Mouse (Mus musculus) liver, postnatal 0 days (tissue): Measurements from ENCODE around the gene Cd200r1. TPM values are rescaled to one million over a fixed set of nuclear protein-coding genes. Genes with fewer than 3 reads are reported as not detected.

Source experiments
- ATAC-seq: fragments of 200-750 bp; cut with Nextera tagmentation; 2 replicates; pipeline ENCODE4 v1.8.0; 2017; ENCODE audit warnings: mild to moderate bottlenecking, moderate library complexity
- DNase-seq: peaks from one replicate; pipeline ENCODE4 v3.0.0-alpha.2; 2016
- H3K27ac ChIP-seq: fragments of 300-500 bp; sonication (generic); 2 replicates; pipeline ENCODE4 v1.5.1; 2014; ENCODE audit warnings: antibody characterized with exemption, moderate library complexity, mild to moderate bottlenecking, low read depth
- H3K27me3 ChIP-seq: fragments of 300-500 bp; sonication (generic); 2 replicates; pipeline ENCODE4 v1.6.1; 2014; ENCODE audit warnings: low read length, control low read depth, mixed read lengths; ENCODE audit not compliant: insufficient read depth
- H3K36me3 ChIP-seq: fragments of 300-500 bp; sonication (generic); replicated peaks from 2 replicates; pipeline ENCODE4 v1.6.1; 2014; ENCODE audit warnings: mild to moderate bottlenecking, control low read depth, low read length, moderate library complexity, mixed read lengths; ENCODE audit not compliant: insufficient read depth
- H3K4me1 ChIP-seq: fragments of 300-500 bp; sonication (generic); 2 replicates; pipeline ENCODE4 v1.6.1; 2014; ENCODE audit warnings: antibody characterized with exemption, mild to moderate bottlenecking, control low read depth; ENCODE audit not compliant: insufficient read depth
- H3K4me2 ChIP-seq: fragments of 300-500 bp; sonication (generic); 2 replicates; pipeline ENCODE4 v1.6.1; 2014; ENCODE audit warnings: low read depth, mild to moderate bottlenecking, low read length, moderate library complexity, mixed read lengths
- H3K4me3 ChIP-seq: fragments of 300-500 bp; sonication (generic); 2 replicates; pipeline ENCODE4 v1.5.1; 2014; ENCODE audit warnings: low read depth, low read length
- H3K9ac ChIP-seq: fragments of 300-500 bp; sonication (generic); replicated peaks from 2 replicates; pipeline ENCODE4 v1.6.1; 2014; ENCODE audit warnings: mild to moderate bottlenecking, moderate library complexity
- H3K9me3 ChIP-seq: fragments of 300-500 bp; sonication (generic); 2 replicates; pipeline ENCODE4 v1.6.1; 2016; ENCODE audit warnings: mild to moderate bottlenecking, control low read depth, low read length, mixed read lengths
- CTCF ChIP-seq: sonication (generic); IDR thresholded peaks from 2 replicates; pipeline ENCODE4 v1.5.1; 2016; ENCODE audit warnings: antibody characterized with exemption, low read depth
- EP300 ChIP-seq: IDR thresholded peaks from 2 replicates; pipeline ENCODE4 v1.6.1; 2016; ENCODE audit warnings: antibody characterized with exemption, low read depth, mild to moderate bottlenecking
- WGBS: fragments of 180-500 bp; shearing (Covaris S2); extraction: QIAGEN DNeasy Blood & Tissue Kit; methylation state at CpG from one replicate; pipeline ENCODE4 v1.1.7; 2014; ENCODE audit not compliant: insufficient replicate concordance; 5-methylcytosine and 5-hydroxymethylcytosine counted together
- polyA plus RNA-seq: library from polyadenylated mRNA; unstranded; fragments of >200 nt; fragmentation: Nextera tagmentation; extraction: Ambion mirVana; gene quantifications from 2 replicates; pipeline ENCODE4 v1.2.1, GENCODE M21; 2015

Gene Cd200r1
- polyA plus RNA-seq, 1 experiment from 2014 or later, result 4.7 TPM

DNA sequence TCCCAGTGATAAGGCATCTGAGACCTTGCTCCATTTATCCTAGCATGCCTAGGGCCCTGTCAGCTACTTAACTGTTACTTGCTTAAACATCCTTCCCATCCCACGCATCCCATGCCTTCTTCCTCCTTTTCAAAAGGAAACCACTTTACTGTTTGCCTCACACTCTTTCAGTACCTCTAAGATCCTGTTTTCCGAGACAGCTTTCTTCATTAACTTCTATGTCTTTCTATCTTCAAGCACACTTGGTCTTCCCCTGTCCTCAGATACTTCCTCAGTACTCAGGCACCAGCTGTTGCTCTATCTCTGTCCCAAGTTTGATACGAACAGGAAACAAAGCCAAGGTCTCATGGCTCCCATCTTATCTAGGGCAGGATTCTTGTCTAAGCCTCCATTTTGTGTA lies 8.1 kb downstream of the Cd200r1 start:
- ATAC-seq (no peak), DNase-seq (no peak)
- Histone ChIP-seq H3K4me2 (no peak overlapping the region; the same call in 1 of the 2 replicates), H3K9ac (no peak overlapping the region), H3K27me3 (no peaks in the 10 kb centered on the region), H3K4me3 (no peak overlapping the region), H3K36me3 (no peaks in the 10 kb centered on the region), H3K9me3 (no peaks in the 10 kb centered on the region), H3K27ac (no peak overlapping the region), H3K4me1 (0 out of 2 replicates have a peak, but pooled peaks cover 5% of the 10 kb centered on the region)
- WGBS, result 41% methylated on average over 3 of the region's 3 CpGs
- no peak for TF ChIP-seq EP300
- no peak for TF ChIP-seq CTCF

DNA sequence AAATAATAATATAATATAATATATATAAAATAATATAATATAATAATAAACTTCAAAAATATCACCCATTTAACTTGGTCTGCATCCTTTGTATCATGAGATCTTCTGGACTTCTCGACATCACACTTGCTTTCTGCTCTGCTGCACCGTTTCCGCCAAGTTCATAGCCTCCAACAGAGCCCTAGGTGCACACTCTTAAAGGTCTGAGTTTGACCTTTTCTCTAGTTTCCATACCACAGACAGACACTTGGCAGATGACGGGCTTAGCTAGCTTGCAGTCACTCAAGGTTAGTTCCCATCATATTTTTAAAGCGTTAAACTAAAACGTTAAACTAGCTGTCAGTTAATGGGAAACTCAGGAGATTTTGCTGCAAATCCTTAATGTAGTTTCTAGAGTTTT lies 8.7 kb downstream of the Cd200r1 start:
- H3K36me3 ChIP-seq, result no peaks in the 10 kb centered on the region
- H3K27ac ChIP-seq, result no peak overlapping the region
- H3K9ac ChIP-seq, result no peak overlapping the region
- TF ChIP-seq EP300, result no peak
- no peak for TF ChIP-seq CTCF
- no peak overlapping the region for H3K4me3 ChIP-seq
- H3K4me1 ChIP-seq, result 0 out of 2 replicates have a peak, but pooled peaks cover 5% of the 10 kb centered on the region
- H3K4me2 ChIP-seq, result no peak overlapping the region
- ATAC-seq, result no peak
- no peak for DNase-seq
- 83% methylated on average over 6 of the region's 6 CpGs for WGBS
- no peaks in the 10 kb centered on the region for H3K27me3 ChIP-seq
- no peaks in the 10 kb centered on the region for H3K9me3 ChIP-seq

DNA sequence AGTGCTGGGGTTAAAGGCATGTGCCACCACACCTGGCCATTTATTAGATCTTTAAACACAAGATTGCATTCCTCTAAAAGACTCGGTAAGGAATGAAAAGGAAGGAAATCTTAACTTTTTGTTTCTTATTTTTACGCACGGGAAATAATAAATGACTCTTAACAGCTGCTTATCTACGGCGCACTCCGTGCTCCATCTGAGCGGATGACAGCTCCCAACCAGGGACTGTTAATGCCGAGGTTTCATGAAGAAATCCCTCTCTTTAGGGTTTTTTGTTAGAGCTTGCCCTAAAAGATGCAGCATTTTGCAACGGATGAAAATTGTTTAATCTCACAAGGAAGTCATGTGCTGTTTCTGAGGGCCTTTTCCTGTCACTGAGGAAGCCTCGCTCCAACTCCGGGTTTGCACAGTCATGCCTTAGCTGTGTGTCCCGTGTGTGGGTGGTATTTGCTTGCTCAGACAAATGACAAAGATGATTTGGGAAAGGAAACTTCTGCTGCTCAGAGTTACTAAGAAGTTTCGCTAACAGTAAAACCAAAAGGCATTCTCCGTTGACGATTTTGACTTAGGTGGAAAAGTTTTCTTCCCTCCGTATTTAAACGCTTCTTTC lies 13.1 kb downstream of the Cd200r1 start:
- Histone ChIP-seq H3K36me3 (no peaks in the 10 kb centered on the region), H3K4me3 (peak overlapping the region; percentile 23), H3K9me3 (no peaks in the 10 kb centered on the region), H3K27ac (peak overlapping the region; percentile 19), H3K9ac (no peak overlapping the region), H3K27me3 (no peaks in the 10 kb centered on the region), H3K4me2 (peak overlapping the region; percentile 60), H3K4me1 (0 out of 2 replicates have a peak, but pooled peaks cover 3% of the 10 kb centered on the region)
- DNase-seq (peak; percentile 41), ATAC-seq (peak; percentile 77)
- peak; percentile 65 for TF ChIP-seq EP300
- no peak for TF ChIP-seq CTCF
- WGBS, result 30% methylated on average over 17 of the region's 17 CpGs

DNA sequence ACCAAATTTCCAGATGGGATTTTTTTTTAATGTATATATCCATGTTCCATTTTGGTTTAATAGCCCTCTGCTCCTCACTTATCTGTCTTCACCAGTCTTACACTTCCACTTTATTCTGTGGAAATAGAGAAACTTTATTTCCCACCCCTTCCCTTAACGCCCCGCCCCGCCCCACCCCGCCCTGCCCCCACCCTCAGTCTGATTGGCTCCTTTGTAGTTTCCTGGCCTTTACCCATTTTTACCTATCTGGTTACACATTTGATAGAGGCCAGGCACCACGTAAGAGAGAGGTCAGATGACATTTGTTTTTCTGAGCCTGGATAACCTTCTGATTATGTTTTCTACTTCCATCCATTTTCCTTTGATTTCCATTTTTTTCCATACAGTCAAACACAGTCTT lies 14.0 kb downstream of the Cd200r1 start:
- Histone ChIP-seq H3K4me2 (0 out of 2 replicates have a peak overlapping the region, but pooled peaks have one; percentile 60), H3K4me3 (no peak overlapping the region), H3K9me3 (no peaks in the 10 kb centered on the region), H3K36me3 (no peaks in the 10 kb centered on the region), H3K9ac (no peak overlapping the region), H3K4me1 (no peaks in the 10 kb centered on the region), H3K27ac (no peak overlapping the region), H3K27me3 (no peaks in the 10 kb centered on the region)
- ATAC-seq (no peak), DNase-seq (no peak)
- no peak for TF ChIP-seq CTCF
- TF ChIP-seq EP300, result no peak
- 66% methylated on average over 5 of the region's 5 CpGs for WGBS

DNA sequence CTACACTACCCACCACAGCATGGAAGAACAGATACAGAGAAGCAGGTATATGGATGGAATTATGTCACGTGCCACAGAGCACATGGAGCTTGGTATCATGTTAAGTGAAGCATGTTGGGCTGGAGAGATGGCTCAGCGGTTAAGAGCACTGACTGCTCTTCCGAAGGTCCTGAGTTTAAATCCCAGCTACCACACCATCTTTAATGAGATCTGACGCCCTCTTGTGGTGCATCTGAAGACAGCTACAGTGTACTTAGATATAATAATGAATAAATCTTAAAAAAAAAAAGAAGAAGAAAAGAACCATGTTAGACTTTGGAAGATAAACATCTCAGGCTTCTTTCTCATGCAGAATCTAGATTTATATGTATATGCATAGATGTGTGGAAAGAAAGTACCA lies 15.2 kb downstream of the Cd200r1 start:
- H3K27me3 ChIP-seq, result no peaks in the 10 kb centered on the region
- H3K4me3 ChIP-seq, result no peak overlapping the region
- H3K27ac ChIP-seq, result no peak overlapping the region
- ATAC-seq (no peak), DNase-seq (no peak)
- no peak overlapping the region for H3K4me2 ChIP-seq
- TF ChIP-seq CTCF (peak; percentile 42), EP300 (no peak)
- H3K36me3 ChIP-seq, result no peaks in the 10 kb centered on the region
- H3K9ac ChIP-seq, result no peak overlapping the region
- no peaks in the 10 kb centered on the region for H3K4me1 ChIP-seq
- H3K9me3 ChIP-seq, result no peaks in the 10 kb centered on the region
- WGBS, result 70% methylated on average over 4 of the region's 4 CpGs

DNA sequence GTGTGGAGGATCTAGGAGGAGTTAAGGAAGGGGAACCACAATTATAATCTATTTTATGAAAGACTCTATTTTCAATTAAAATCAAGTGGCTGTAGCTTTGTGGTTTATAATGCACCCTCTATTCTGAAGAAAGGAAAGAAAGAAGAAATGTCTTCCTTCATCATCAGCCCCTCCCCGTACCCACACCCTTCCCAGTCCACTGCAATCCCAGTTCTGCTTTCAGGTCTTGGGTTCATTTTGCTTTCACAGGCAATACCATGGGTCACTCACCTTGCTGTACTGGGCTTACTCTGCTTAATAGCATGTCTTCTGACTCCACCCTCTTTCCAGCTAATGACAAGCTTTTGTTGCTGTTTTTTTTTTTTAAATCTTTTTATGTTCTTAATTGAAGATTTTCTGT lies 21.4 kb downstream of the Cd200r1 start:
- TF ChIP-seq EP300 (no peak), CTCF (no peak)
- no peak for ATAC-seq
- WGBS, result 64% methylated on average over 1 of the region's 1 CpGs

More for the DNA sequence above, 21.4 kb downstream of the Cd200r1 start:
- H3K27ac ChIP-seq, result no peak overlapping the region
- no peak overlapping the region for H3K4me3 ChIP-seq
- H3K4me2 ChIP-seq, result no peak overlapping the region
- H3K4me1 ChIP-seq, result no peaks in the 10 kb centered on the region
- H3K9ac ChIP-seq, result no peak overlapping the region
- no peaks in the 10 kb centered on the region for H3K9me3 ChIP-seq
- DNase-seq, result no peak
- H3K27me3 ChIP-seq, result no peaks in the 10 kb centered on the region
- no peaks in the 10 kb centered on the region for H3K36me3 ChIP-seq
